Mouse (Mus musculus) megakaryocyte-erythroid progenitor cell, adult 5-6 weeks (primary cell): ENCODE data around the gene Fam19a1. TPM values are rescaled to one million over a fixed set of nuclear protein-coding genes. Genes with fewer than 3 reads are reported as not detected.

Source experiments
- ATAC-seq: replicated peaks from 2 replicates; pipeline ENCODE4 v1.8.0; 2016; ENCODE audit warnings: mild to moderate bottlenecking, inconsistent platforms; ENCODE audit not compliant: severe bottlenecking, poor library complexity, low FRiP score, low TSS enrichment
- total RNA-seq, 2 experiments: library from RNA; stranded (forward) in 1 of 2; stranded (reverse) in 1 of 2; fragments of 200-1000, 215-1000 nt in 1 of 2; fragments of >200 nt in 1 of 2; fragmentation: Nextera tagmentation in 1 of 2; gene quantifications; 2 replicates each; pipeline ENCODE4 v1.2.3; 2014 to 2017

Fam19a1 gene
- total RNA-seq, 2 experiments from 2014 or later, result not detected

- no peak for ATAC-seq
Observed at GRCm38 (mm10) chr6:96624196-96624595, 511.2 kb downstream of the Fam19a1 start.

GRCm38 (mm10) chr6:96631518-96631917, 518.6 kb downstream of the Fam19a1 start:
- ATAC-seq, result no peak

GRCm38 (mm10) chr6:96632243-96632642, 519.3 kb downstream of the Fam19a1 start:
- no peak for ATAC-seq

- no peak for ATAC-seq
Observed at GRCm38 (mm10) chr6:96635663-96636062, 522.7 kb downstream of the Fam19a1 start.

- ATAC-seq, result no peak
Observed at GRCm38 (mm10) chr6:96648742-96649141, 535.8 kb downstream of the Fam19a1 start.

GRCm38 (mm10) chr6:96649267-96649666, 536.3 kb downstream of the Fam19a1 start:
- ATAC-seq, result no peak

GRCm38 (mm10) chr6:96666311-96666710, 553.4 kb downstream of the Fam19a1 start:
- no peak for ATAC-seq

- no peak for ATAC-seq
Observed at GRCm38 (mm10) chr6:96677813-96678212, 564.9 kb downstream of the Fam19a1 start.

Other genes with a start within 250 kb of the Fam19a1 start
- not detected in 2 replicates for gene 1700123L14Rik, start 53.1 kb downstream of the Fam19a1 start, total RNA-seq (2014; fragmentation: Nextera tagmentation)
- not detected in 2 replicates for gene 1700123L14Rik, start 53.1 kb downstream of the Fam19a1 start, total RNA-seq (2017)